Mouse (Mus musculus) frontal cortex, adult 2 months (tissue): ENCODE data around the gene Robo2. TPM values are rescaled to one million over a fixed set of nuclear protein-coding genes. Genes with fewer than 3 reads are reported as not detected.
"Not testable (repeated sequence)": the region's sequence is repeated elsewhere in the genome, so short reads cannot be mapped to it uniquely, and the experiment has no call there.

Experiments used
- DNase-seq, 2 experiments: peaks; one replicate each; pipeline ENCODE4 v3.0.0; 2022; ENCODE audit warnings: low spot score in 1 of 2; ENCODE audit errors: extremely low spot score in 1 of 2
- polyA plus RNA-seq: library from polyadenylated mRNA; depleted of rRNA; stranded (reverse); fragments of >200 nt; gene quantifications from 2 replicates; pipeline ENCODE4 v1.2.3, GENCODE M21; 2012

The Robo2 gene
- polyA plus RNA-seq, 1 experiment = 71.3 TPM

- peak in 1 of 2 experiments; percentile 38 for DNase-seq
Observed at GRCm38 (mm10) chr16:74089951-74090350, 321.7 kb downstream of the Robo2 start.

- no peak for DNase-seq
Observed at GRCm38 (mm10) chr16:74084188-74084587, 327.4 kb downstream of the Robo2 start.

- DNase-seq = no peak
Observed at GRCm38 (mm10) chr16:74072671-74073070, 339.0 kb downstream of the Robo2 start.

GRCm38 (mm10) chr16:74070628-74071027 lies 341.0 kb downstream of the Robo2 start:
- no peak for DNase-seq

- no peak for DNase-seq
Observed at GRCm38 (mm10) chr16:74065958-74066357, 345.7 kb downstream of the Robo2 start.

GRCm38 (mm10) chr16:74061951-74062350 lies 349.7 kb downstream of the Robo2 start:
- DNase-seq = no peak

- no peak for DNase-seq
Observed at GRCm38 (mm10) chr16:74061479-74061878, 350.1 kb downstream of the Robo2 start.

- DNase-seq = no peak
Observed at GRCm38 (mm10) chr16:74056886-74057285, 354.7 kb downstream of the Robo2 start.

GRCm38 (mm10) chr16:74056210-74056609 lies 355.4 kb downstream of the Robo2 start:
- no peak for DNase-seq

- DNase-seq = peak; percentile 13 to 62
Observed at GRCm38 (mm10) chr16:74055061-74055751, 356.4 kb downstream of the Robo2 start.

- DNase-seq = no peak
Observed at GRCm38 (mm10) chr16:74049467-74049866, 362.2 kb downstream of the Robo2 start.

GRCm38 (mm10) chr16:74048980-74049379 lies 362.6 kb downstream of the Robo2 start:
- DNase-seq = no peak

GRCm38 (mm10) chr16:74047232-74047631 lies 364.4 kb downstream of the Robo2 start:
- no peak for DNase-seq

- not testable (repeated sequence) for DNase-seq
Observed at GRCm38 (mm10) chr16:74040797-74041196, 370.8 kb downstream of the Robo2 start.

GRCm38 (mm10) chr16:74027822-74028221 lies 383.8 kb downstream of the Robo2 start:
- DNase-seq = no peak

- DNase-seq = no peak
Observed at GRCm38 (mm10) chr16:74022281-74022978, 389.2 kb downstream of the Robo2 start.

GRCm38 (mm10) chr16:74005767-74006166 lies 405.9 kb downstream of the Robo2 start:
- DNase-seq = peak; percentile 38 to 67

- DNase-seq = no peak
Observed at GRCm38 (mm10) chr16:74001331-74001730, 410.3 kb downstream of the Robo2 start.

GRCm38 (mm10) chr16:73991212-73991611 lies 420.4 kb downstream of the Robo2 start:
- no peak for DNase-seq

GRCm38 (mm10) chr16:73969573-73969972 lies 442.1 kb downstream of the Robo2 start:
- DNase-seq = no peak

- no peak for DNase-seq
Observed at GRCm38 (mm10) chr16:73964366-73964926, 447.2 kb downstream of the Robo2 start.

GRCm38 (mm10) chr16:73959479-73959970 lies 452.1 kb downstream of the Robo2 start:
- no peak for DNase-seq
